Mouse (Mus musculus): ENCODE results near the gene 0610012G03Rik. TPM values are rescaled to one million over a fixed set of nuclear protein-coding genes. Genes with fewer than 3 reads are reported as not detected.

0610012G03Rik gene
- polyA plus RNA-seq, 1 experiment from 2014 or later: 82.8 TPM

DNA sequence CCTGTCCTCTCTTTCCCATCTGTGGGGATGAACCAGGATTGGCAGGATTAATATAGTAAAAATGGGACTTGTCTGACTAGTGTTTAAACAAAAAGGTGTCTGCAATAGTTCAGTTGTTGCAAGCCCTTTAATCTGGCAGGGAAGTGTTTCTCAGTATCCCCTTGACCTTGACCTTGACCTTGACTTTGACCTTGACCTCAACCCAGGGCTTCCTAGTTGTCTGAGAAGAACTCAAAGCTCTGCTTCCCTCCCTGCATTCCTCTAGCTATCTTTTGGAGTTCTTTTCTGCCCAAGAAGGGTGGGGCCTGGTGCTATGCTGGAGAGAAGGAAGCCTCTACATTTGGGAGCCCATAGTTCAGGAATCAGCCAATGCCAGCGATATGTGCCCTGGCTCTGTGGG, 46.4 kb downstream of the 0610012G03Rik start:
- Histone ChIP-seq H3K4me3 (ENCODE audit: low read depth, low read length) (no peak overlapping the region), H3K27ac (ENCODE audit: low read length) (no peak overlapping the region), H3K36me3 (ENCODE audit: insufficient read depth, low read length) (no peaks in the 10 kb centered on the region), H3K9me3 (ENCODE audit: low read length) (no peaks in the 10 kb centered on the region), H3K4me2 (replicated peaks; ENCODE audit: low read depth, low read length) (no peak overlapping the region), H3K9ac (replicated peaks; ENCODE audit: low read depth) (no peak overlapping the region), H3K4me1 (ENCODE audit: insufficient read depth, low read depth, low read length) (peaks cover 2% of the 10 kb centered on the region; the same call in 1 of the 2 replicates), H3K27me3 (replicated peaks; ENCODE audit: insufficient read depth, low read length) (no peaks in the 10 kb centered on the region)
- TF ChIP-seq EP300 (IDR thresholded peaks at IDR 0.05): no peak
- no peak for TF ChIP-seq CTCF (IDR thresholded peaks at IDR 0.05)
- DNase-seq (ENCODE audit: low spot score): no peak
- WGBS: 79% methylated on average over 1 of the region's 1 CpGs
- no peak for ATAC-seq

DNA sequence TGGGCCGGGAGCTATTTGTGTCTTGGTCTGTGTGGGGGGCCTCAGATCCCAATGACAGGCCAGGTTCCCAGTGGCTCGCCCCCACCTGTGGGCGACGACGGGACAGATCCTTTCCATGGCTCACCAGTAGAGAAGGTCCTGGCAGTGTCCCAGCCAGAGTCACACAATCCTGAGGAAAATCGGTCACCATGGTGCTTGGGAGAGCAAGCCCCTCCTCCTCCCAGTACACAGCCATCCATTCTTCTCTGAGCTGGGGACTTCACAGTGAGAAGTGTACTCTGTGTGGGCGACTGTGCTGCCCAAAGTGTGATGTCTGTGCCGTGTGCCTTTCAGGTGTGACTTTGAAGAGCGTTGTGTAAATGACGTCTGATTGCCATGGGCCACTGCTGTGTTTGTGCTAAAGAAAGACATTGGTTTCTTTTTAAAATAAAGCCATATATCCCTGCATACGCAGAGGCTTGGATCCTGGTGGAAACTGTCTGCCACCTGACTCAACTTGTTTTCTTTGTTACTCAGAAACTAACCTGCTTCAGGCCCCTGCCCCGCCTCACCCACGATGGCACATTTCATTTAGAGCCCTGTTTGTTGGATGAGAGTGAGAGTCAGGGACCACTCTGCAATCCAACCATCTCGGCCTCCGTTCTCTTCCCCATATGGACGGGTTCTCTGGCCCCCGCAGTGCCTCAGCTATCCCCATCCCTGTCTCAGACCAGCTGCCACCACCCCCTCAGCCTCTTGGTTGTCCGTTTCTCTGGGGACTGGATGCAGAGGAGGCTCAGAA, 49.6 kb downstream of the 0610012G03Rik start:
- WGBS: 71% methylated on average over 18 of the region's 18 CpGs
- ATAC-seq: no peak
- TF ChIP-seq CTCF (IDR thresholded peaks at IDR 0.05) (no peak), EP300 (IDR thresholded peaks at IDR 0.05) (no peak)

More for the DNA sequence above, 49.6 kb downstream of the 0610012G03Rik start:
- no peaks in the 10 kb centered on the region for H3K27me3 ChIP-seq (replicated peaks; ENCODE audit: insufficient read depth, low read length)
- no peak overlapping the region for H3K9ac ChIP-seq (replicated peaks; ENCODE audit: low read depth)
- no peaks in the 10 kb centered on the region for H3K36me3 ChIP-seq (ENCODE audit: insufficient read depth, low read length)
- H3K4me3 ChIP-seq (ENCODE audit: low read depth, low read length): no peak overlapping the region
- no peak overlapping the region for H3K27ac ChIP-seq (ENCODE audit: low read length)
- H3K9me3 ChIP-seq (ENCODE audit: low read length): no peaks in the 10 kb centered on the region
- H3K4me1 ChIP-seq (ENCODE audit: insufficient read depth, low read depth, low read length): no peaks in the 10 kb centered on the region
- H3K4me2 ChIP-seq (replicated peaks; ENCODE audit: low read depth, low read length): no peak overlapping the region
- DNase-seq (ENCODE audit: low spot score): no peak

Small RNA genes lying within 50 kb of the gene (microRNA-seq; reads per million reads assigned to microRNA genes)
- gene Gm26269: not detected

Other genes with a start within 250 kb of the 0610012G03Rik start
- gene Meltf, start 69.7 kb downstream of the 0610012G03Rik start, polyA plus RNA-seq (2015; fragmentation: Nextera tagmentation; extraction: Ambion mirVana): 0.04 TPM in 1 of 2 replicates, not detected in the other
- 0.30 and 0.63 TPM in 2 replicates for gene Pigz, start 14.6 kb downstream of the 0610012G03Rik start, polyA plus RNA-seq (2015; fragmentation: Nextera tagmentation; extraction: Ambion mirVana)
- gene Ncbp2, start within 50 bp of the 0610012G03Rik start, polyA plus RNA-seq (2015; fragmentation: Nextera tagmentation; extraction: Ambion mirVana): 38.6 and 48.5 TPM in 2 replicates
- gene Senp5, start 54.8 kb upstream of the 0610012G03Rik start, polyA plus RNA-seq (2015; fragmentation: Nextera tagmentation; extraction: Ambion mirVana): 5.5 and 6.0 TPM in 2 replicates
- 25.8 and 30.6 TPM in 2 replicates for gene Pak2, start 130.8 kb upstream of the 0610012G03Rik start, polyA plus RNA-seq (2015; fragmentation: Nextera tagmentation; extraction: Ambion mirVana)
- gene Pigx, start 151.2 kb upstream of the 0610012G03Rik start, polyA plus RNA-seq (2015; fragmentation: Nextera tagmentation; extraction: Ambion mirVana): 57.7 and 61.4 TPM in 2 replicates
- gene Cep19, start 151.3 kb upstream of the 0610012G03Rik start, polyA plus RNA-seq (2015; fragmentation: Nextera tagmentation; extraction: Ambion mirVana): 17.3 and 21.6 TPM in 2 replicates
- gene Nrros, start 217.1 kb upstream of the 0610012G03Rik start, polyA plus RNA-seq (2015; fragmentation: Nextera tagmentation; extraction: Ambion mirVana): 31.5 and 43.5 TPM in 2 replicates
- gene Bex6, start 231.3 kb upstream of the 0610012G03Rik start, polyA plus RNA-seq (2015; fragmentation: Nextera tagmentation; extraction: Ambion mirVana): 0.18 TPM in 1 of 2 replicates, not detected in the other

Data from lung, postnatal 0 days (tissue).